Mouse (Mus musculus): ENCODE data around the gene Tgds.
"Not testable (repeated sequence)": the region's sequence is repeated elsewhere in the genome, so short reads cannot be mapped to it uniquely, and the experiment has no call there.

Tgds gene

DNA sequence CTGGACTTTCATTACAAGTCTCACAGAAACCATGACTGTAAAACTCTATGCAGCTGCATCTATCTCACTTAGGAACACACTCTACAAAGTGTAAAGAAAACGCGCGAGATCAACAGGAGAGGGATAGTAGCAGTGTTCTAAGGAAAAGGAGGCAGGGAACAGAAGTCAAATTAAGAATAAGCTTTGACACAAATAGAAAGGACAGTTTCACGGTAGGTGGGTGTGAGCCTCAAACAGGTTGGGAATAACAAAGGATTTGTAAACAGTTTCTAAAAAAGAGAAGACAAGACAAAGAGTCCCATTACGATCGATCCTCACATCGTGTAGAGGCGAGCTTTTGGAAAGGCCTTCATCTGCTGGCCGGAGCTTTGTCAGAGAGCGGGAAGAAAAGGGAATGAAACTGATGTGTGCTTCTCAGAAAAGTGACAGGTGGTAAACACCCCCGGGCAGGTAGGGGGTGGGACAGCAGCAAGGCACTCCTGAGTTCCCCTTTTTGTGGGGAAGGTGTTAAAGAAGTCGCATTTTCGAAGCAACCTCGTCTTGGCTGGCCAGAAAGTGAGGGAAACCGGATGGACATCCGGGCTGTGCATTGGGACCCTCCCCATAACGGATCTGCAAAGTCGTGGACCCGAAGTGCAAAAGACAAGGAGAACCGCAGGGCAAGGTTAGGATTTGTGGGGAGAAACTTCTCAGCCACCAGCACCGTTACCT lies 469 bp downstream of the Tgds start:
- peak; percentile 11 for DNase-seq (ENCODE audit: low spot score)

GRCm38 (mm10) chr14:118131472-118131871 lies 1.1 kb downstream of the Tgds start:
- no peak for DNase-seq (ENCODE audit: low spot score)

DNA sequence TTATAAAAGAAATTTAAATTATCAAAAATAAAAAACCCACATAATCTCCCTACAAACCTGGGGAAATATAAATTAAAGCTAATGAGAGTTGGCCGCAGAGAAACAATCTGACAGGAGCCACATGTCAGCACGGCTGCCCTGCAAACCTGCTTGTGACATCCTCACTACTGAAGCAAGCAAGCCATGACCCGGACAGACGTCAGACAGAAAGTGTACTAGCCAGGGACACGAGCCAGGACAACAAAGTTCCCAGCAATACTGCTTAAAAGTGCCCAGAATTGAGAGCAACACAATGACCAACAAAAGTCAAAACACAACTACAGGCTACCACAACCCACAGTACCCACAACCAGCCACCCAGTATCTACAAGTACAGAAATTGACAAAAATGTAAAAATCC lies 6.3 kb downstream of the Tgds start:
- DNase-seq (ENCODE audit: low spot score), result no peak

- DNase-seq (ENCODE audit: low spot score), result no peak
Measured at GRCm38 (mm10) chr14:118124771-118125170, 7.8 kb downstream of the Tgds start.

- DNase-seq (ENCODE audit: low spot score), result no peak
Measured at GRCm38 (mm10) chr14:118124129-118124528, 8.4 kb downstream of the Tgds start.

DNA sequence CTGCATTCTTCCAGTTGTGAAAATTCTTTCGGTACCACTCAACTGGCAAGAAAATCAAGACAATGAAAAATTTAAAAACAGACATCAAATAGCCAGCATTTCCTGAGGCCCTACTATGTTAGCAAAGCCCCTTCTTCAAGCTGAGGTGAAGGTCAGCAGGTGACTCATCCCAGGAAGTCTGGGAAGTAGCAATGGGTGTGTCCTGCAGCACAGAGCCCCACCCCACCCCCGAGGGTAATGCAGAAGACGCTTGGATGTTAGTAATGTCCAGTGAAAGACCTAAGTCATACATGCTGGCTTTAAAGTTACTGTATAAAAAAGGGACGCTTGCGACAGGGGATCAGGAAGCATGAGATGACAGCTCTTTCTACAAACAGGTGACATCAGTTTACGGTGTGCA lies 19.4 kb downstream of the Tgds start:
- no peak for DNase-seq (ENCODE audit: low spot score)

DNA sequence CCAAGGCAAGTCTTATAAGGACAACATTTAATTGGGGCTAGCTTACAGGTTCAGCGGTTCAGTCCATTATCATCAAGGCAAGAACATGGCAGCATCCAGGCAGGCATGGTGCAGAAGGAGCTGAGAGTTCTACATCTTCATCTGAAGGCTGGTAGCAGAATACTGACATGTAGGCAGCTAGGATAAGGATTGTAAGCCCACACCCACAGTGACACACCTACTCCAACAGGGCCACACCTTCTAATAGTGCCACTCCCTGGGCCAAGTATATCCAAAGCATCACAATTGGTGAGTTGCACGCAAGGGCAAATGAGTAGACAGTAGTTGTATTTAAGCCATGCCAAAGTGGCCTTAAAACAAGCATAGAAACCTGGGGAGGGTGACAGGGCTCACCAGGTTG lies 25.1 kb downstream of the Tgds start:
- not testable (repeated sequence) for DNase-seq (ENCODE audit: low spot score)

GRCm38 (mm10) chr14:118101227-118101990 lies 31.1 kb downstream of the Tgds start:
- no peak for DNase-seq (ENCODE audit: low spot score)

- DNase-seq (ENCODE audit: low spot score), result no peak
Measured at GRCm38 (mm10) chr14:118098265-118098664, 34.3 kb downstream of the Tgds start.

DNA sequence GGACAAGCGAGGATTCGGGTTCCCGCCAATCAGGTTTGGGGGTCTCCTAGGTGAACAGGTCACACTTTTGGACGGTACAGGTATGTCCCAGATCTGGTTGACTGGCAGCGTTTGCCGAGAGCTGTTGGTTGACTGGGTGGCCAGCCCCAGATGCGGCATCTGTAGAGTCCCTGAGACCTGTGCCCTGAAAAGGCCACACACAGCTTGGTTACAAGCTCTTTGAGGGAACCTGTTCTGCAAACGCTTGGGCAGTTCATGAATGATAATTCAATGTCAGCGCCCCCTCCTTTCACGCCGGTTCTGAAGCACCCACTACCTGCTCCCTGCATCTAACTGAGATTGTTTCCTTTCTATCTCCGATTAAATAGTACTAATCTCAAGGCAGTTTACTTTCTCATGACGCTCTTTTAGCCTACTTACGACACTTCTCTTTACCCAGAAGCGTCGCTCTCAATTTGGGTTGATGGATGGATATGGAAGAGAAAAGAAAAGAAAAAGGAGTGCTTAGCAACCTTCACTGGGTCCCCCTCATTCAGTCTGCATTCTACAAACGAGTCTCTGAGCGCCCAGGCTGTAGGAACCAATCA lies 42.7 kb downstream of the Tgds start:
- DNase-seq (ENCODE audit: low spot score), result peak; percentile 61

DNA sequence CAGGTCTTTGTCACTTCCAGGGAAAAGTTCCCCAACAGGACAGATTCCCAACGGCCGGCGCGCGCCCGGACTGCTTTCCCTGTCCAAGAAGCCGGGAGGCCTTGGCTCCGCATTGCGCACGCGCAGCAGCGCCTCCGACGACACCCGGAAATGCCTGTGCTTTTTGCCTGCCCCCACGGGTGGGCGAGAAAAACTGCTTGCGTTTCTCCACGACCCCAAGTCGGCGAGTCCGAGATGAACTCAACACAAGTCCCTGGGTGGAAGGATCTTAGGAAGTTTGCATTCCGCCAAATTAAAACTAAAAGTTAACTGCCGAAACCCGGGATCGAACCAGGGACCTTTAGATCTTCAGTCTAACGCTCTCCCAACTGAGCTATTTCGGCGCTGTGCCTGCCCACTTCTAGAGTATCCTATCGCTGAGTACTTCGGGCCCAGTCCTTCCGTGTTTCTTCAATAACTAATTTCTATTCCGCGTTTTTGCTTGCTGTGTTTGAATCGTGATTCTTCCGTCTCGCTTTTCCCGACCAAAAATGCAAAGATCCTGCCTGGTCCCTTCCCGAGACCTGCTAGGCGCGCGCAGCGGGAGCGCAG lies 43.2 kb downstream of the Tgds start:
- peak; percentile 93 for DNase-seq (ENCODE audit: low spot score)

- DNase-seq (ENCODE audit: low spot score), result peak; percentile 53
Measured at GRCm38 (mm10) chr14:118088437-118089207, 43.9 kb downstream of the Tgds start.

DNA sequence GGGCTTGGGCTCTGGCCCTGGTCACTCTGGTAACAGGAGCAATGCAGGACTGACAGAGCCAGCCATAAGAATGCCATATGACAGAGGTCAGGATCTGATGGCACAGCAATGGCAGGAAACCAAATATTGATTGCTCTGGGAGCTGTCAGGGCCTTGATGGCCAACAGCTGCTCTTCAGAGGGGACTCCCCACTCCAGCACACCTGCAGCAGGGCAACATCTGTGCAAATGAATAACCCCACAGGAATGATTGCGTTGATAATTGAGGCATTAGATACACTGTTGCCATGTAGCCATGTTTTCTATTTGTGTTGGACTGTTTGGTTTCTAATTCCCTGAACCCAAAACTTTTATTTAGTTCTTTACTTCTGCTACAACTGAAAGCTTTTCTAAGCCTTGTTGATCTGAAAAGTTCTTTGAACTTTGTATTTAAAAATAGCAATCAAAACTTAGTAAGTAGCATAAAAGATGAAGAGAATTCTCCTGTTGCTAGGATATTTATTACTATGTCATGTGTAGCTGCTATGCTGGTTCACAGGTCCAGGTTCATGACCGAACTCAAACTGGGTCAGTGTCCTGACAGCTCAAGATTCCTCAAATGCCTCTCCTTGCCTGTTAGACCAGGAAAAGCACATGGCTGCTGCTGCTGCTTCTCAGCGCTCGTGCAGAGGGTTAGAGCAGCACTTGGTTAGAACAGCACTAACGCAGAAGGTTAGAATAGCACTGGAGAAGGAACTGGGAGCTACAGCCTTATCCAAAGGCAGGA lies 46.1 kb downstream of the Tgds start:
- peak; percentile 17 for DNase-seq (ENCODE audit: low spot score)

DNA sequence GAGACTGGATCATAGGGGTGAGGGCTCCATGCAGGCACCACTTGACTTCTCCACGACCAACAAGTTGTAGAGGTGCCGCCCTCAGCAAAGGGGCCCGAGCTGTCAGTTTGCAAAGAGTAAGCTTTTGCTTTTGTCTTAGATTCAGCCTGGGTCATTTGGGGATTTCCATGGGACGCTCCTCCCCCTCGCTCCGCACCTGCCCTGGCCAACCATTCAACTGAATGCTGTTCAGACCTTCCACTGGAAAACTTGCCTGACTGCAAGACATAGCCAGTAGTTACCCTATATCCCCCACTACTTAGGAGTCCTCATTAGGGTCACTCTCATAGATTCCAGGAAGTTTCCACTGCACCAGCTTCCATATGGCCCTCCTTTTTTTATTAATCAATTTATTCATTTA lies 48.7 kb downstream of the Tgds start:
- DNase-seq (ENCODE audit: low spot score), result no peak

GRCm38 (mm10) chr14:118080606-118081005 lies 51.9 kb downstream of the Tgds start:
- peak; percentile 40 for DNase-seq (ENCODE audit: low spot score)

DNA sequence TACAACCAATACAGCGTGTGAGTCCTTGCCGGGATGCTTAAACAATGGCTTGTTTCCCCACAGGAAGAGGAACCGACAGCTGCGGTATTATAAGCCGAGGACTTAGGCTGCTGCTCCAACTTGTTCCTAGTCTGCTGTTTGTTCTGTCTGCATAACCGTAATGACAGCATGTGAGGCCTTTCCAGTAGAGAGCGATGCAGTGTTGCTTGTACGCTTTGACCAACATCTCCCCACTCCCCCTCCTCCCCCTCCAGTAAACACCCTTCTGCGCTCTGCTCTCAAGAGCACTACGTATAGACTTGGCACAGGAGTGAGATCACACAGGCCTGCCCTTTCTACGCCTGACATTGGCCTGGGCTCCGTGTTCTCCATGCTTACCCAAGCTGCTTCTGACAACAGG lies 62.5 kb downstream of the Tgds start:
- no peak for DNase-seq (ENCODE audit: low spot score)

DNA sequence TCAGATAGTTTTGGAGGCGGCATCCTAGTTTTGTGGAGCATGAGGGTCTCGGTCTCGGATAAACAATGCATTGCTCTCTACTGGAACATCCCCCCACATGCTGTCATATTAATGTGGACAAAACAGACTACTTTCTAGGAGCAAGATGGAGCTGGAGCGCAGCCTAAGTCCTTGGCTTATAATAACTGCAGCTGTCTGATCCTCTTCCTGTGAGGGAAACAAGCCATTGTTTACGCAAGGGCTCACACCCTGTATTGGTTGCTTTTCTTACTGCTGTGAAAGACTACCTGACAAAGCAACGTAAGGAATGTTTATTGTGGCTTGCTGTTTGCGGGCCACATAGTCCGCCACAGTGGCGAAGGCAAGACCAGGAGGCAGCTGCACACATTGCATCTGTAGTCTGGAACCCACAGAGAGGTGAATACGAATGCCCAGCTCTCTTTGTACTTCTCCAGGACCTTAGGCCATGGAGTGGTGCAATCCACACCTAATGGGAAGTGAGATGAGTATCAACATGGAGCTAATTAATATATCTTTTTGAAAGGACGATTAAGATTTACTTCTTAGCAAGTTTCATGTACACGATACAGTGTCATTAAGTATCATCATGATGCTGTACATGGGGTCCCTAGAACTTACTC lies 63.0 kb downstream of the Tgds start:
- DNase-seq (ENCODE audit: low spot score), result no peak
